10 mouse cellular contexts compared by ENCODE assay signal in genomic region chr11:106564261-106564660, GRCm38 (mm10). TPM values are rescaled to one million over a fixed set of nuclear protein-coding genes. Genes with fewer than 3 reads are reported as not detected.
DNase-seq lines count a peak whose midpoint lies in the region; ATAC-seq and TF ChIP-seq lines count a peak whose summit lies in the region.
"Had no signal": no experiment of that assay in that cellular context is flagged by ENCODE, and none has a peak within 500 bp of the region (broad histone marks: within the 10 kb centered on the region; RNA-seq: fewer than 3 reads in every experiment).

No protein-coding gene starts in this region.

- no peaks in the 10 kb centered on the region for H3K9me3 ChIP-seq in CH12.LX (replicated peaks; ENCODE audit: low read length)
- H3K9me3 ChIP-seq in neural tube, embryonic 15.5 days (replicated peaks) = no peaks in the 10 kb centered on the region
- H3K9me3 ChIP-seq: stomach, embryonic 15.5 days had no signal

- TF ChIP-seq EP300 in CH12.LX (IDR thresholded peaks at IDR 0.05; ENCODE audit: low read length) = no peak

- no peak overlapping the region for H3K27ac ChIP-seq in CH12.LX (ENCODE audit: insufficient read depth, low read depth)
- no peak overlapping the region for H3K27ac ChIP-seq in neural tube, embryonic 15.5 days (replicated peaks)
- H3K27ac ChIP-seq: stomach, embryonic 15.5 days had no signal

- dilution Hi-C loops in CH12.LX (cut with MboI; ENCODE audit: extremely low pct_ligation_motif_present, extremely low pct_unique_long_range_greater_than_20kb, low sequenced_read_pairs) = no loop called here

- H3K9ac ChIP-seq in CH12.LX (ENCODE audit: insufficient read depth, low read depth) = no peak overlapping the region
- no peak overlapping the region for H3K9ac ChIP-seq in neural tube, embryonic 15.5 days (replicated peaks)
- H3K9ac ChIP-seq: forebrain, postnatal 0 days; stomach, embryonic 15.5 days had no signal

- intact Hi-C loops in left cerebral cortex, postnatal 36 days (cut with DNase I) = no loop called here

- no peak for TF ChIP-seq CTCF in CH12.LX (conservative IDR thresholded peaks at IDR 0.05 in 1 of 2, IDR thresholded peaks at IDR 0.05 in 1 of 2; ENCODE audit: low read depth in 2 of 2, low read length in 2 of 2)

- H3K4me2 ChIP-seq in CH12.LX (ENCODE audit: insufficient read depth, low read depth, poor library complexity, severe bottlenecking) = no peak overlapping the region
- H3K4me2 ChIP-seq in neural tube, embryonic 15.5 days = no peak overlapping the region
- H3K4me2 ChIP-seq: stomach, embryonic 15.5 days had no signal

- in situ Hi-C loops in CH12.LX (cut with MboI; ENCODE audit: low pct_ligation_motif_present, low pct_unique_long_range_greater_than_20kb, low sequenced_read_pairs) = no loop called here

- H3K36me3 ChIP-seq in CH12.LX (replicated peaks in 1 of 2; ENCODE audit: control insufficient read depth in 1 of 2, insufficient read depth in 1 of 2, low read length in 1 of 2) = peaks cover 0 to 31% of the 10 kb centered on the region in 2 experiments
- peaks cover 18% of the 10 kb centered on the region for H3K36me3 ChIP-seq in neural tube, embryonic 15.5 days

- ATAC-seq in neural tube, embryonic 15.5 days (ENCODE audit: low FRiP score) = no peak
- ATAC-seq: forebrain, postnatal 0 days; midbrain, embryonic 16.5 days had no signal

- peak; percentile 70 for DNase-seq in 416B (ENCODE audit: low read depth)
- no peak for DNase-seq in CH12.LX (ENCODE audit: extremely low read depth)
- DNase-seq in heart, adult 9 months (ENCODE audit: low spot score in 2 of 2) = peak; percentile 72 to 77
- peak; percentile 65 to 75 for DNase-seq in left cerebral cortex, postnatal 36 days (ENCODE audit: low spot score in 2 of 2)
- DNase-seq in urinary bladder, adult 18-20 months (ENCODE audit: low spot score in 2 of 2) = no peak
- DNase-seq in ovary, postnatal 36 days (ENCODE audit: low spot score) = no peak
- DNase-seq: forebrain, postnatal 0 days had no signal

- no peak overlapping the region for H3K4me3 ChIP-seq in CH12.LX (replicated peaks in 1 of 3; ENCODE audit: low read depth in 2 of 3, low read length in 2 of 3, poor library complexity in 1 of 3)
- H3K4me3 ChIP-seq in neural tube, embryonic 15.5 days (replicated peaks) = no peak overlapping the region
- H3K4me3 ChIP-seq: stomach, embryonic 15.5 days had no signal

- whole genome bisulfite sequencing in neural tube, embryonic 15.5 days = 86% methylated on average over 12 of the region's 12 CpGs

- H3K79me2 ChIP-seq in CH12.LX (replicated peaks; ENCODE audit: control insufficient read depth, extremely low read depth, insufficient read depth, poor library complexity, severe bottlenecking) = no peaks in the 10 kb centered on the region

- H3K27me3 ChIP-seq in CH12.LX (replicated peaks) = no peaks in the 10 kb centered on the region
- no peaks in the 10 kb centered on the region for H3K27me3 ChIP-seq in neural tube, embryonic 15.5 days (replicated peaks)
- H3K27me3 ChIP-seq: stomach, embryonic 15.5 days had no signal

- peaks cover 3 to 22% of the 10 kb centered on the region in 2 experiments; a peak in 3 of 4 replicates for H3K4me1 ChIP-seq in CH12.LX (ENCODE audit: control insufficient read depth in 1 of 2, insufficient read depth in 2 of 2)
- no peaks in the 10 kb centered on the region for H3K4me1 ChIP-seq in neural tube, embryonic 15.5 days
- H3K4me1 ChIP-seq: stomach, embryonic 15.5 days had no signal

- no peak for TF ChIP-seq RAD21 in CH12.LX (IDR thresholded peaks at IDR 0.05; ENCODE audit: low read depth, low read length)

- TF ChIP-seq POLR2A in CH12.LX (IDR thresholded peaks at IDR 0.05; ENCODE audit: low read depth, low read length) = no peak

TF ChIP-seq in CH12.LX, 34 proteins besides CTCF, POLR2A, EP300 and RAD21:
- TF ChIP-seq KAT2A (IDR thresholded peaks at IDR 0.05; ENCODE audit: insufficient replicate concordance, low read length) (no peak), BHLHE40 (IDR thresholded peaks at IDR 0.05; ENCODE audit: low read depth, low read length) (peak; percentile 71)

RNA-seq across cellular contexts. Expression of gene Tex2, which starts 49.0 kb away (rescaled TPM):
- total RNA-seq in CH12.LX (2012; rRNA removed) (5.0 and 6.2 TPM in 2 replicates), CH12.LX (2014; rRNA removed) (3.9 and 4.5 TPM in 2 replicates)
- 3.9 and 4.0 TPM in 2 replicates for polyA plus RNA-seq in CH12.LX (2012; ENCODE audit: insufficient read length, low read depth)
- total RNA-seq in left cerebral cortex, postnatal 36 days (2021) = 100 to 1,000 TPM; 102 to 112 TPM
- 31.6 and 35.1 TPM in 2 replicates for polyA plus RNA-seq in neural tube, embryonic 15.5 days (2015; fragmentation: Nextera tagmentation; extraction: Ambion mirVana)

Comparison
In these comparisons a context has a peak if more than half of its experiments do, and no peak if none do; other contexts are left out.
1. DNase-seq: peak in 416B (single experiment), heart, adult 9 months (2 of 2) and left cerebral cortex, postnatal 36 days (2 of 2); none in CH12.LX (single experiment), urinary bladder, adult 18-20 months (0 of 2) and ovary, postnatal 36 days (single experiment).
2. RNA of gene Tex2, which starts 49.0 kb away (total RNA-seq): 102 to 112 TPM in left cerebral cortex, postnatal 36 days; 3.9 to 6.2 TPM in CH12.LX; every median in the first group is over 10 times any median in the second.